Mouse (Mus musculus) small intestine, adult 2 months (tissue): ENCODE data around the gene Tsc22d1.

Experiments used
- CTCF ChIP-seq: fragments of 200-500 bp; IDR thresholded peaks from 2 replicates; pipeline ENCODE4 v1.5.1; 2012; ENCODE audit warnings: low read depth, mild to moderate bottlenecking, control low read depth, inconsistent platforms, low read length, moderate library complexity, mixed read lengths; ENCODE audit not compliant: insufficient replicate concordance, insufficient read length; ENCODE audit errors: extremely low read depth
- POLR2A ChIP-seq: fragments of 200-500 bp; IDR thresholded peaks from 2 replicates; pipeline ENCODE4 v1.6.1; 2012; ENCODE audit warnings: low read depth, mild to moderate bottlenecking, control low read depth, inconsistent platforms, low read length, moderate library complexity

DNA sequence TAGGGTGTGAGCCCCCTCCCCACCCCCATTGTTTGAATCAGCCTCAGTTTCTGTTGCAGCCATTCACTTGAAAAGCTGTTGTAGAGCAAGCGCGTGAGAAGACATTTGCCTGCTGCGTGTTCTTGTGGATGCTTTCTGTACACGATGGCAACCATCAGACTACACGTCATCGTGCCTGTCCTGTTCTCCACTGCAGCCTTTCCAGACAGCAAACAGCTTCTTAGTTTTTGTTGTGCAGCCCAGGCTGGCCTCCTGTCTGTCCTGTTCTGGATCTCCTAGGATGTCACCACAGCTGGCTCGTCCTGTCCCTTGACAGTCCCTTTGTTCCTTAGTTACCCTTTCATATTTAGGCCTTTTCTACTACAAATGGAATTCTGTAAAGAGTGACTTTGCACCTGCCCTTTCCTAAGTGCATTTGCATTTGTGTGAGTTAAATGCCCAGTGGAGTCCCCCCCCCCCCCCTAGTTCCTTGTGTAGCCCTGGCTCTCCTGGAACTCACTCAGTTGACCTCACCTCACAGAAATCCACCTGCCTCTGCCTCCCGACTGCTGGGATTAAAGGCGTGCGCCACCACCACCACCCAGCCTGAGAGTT is 46.5 kb downstream of the Tsc22d1 start:
- TF ChIP-seq CTCF (no peak), POLR2A (no peak)
